Mouse (Mus musculus) Muller cell, postnatal 12 days (primary cell): ENCODE measurements around the gene Nfkbib.

Experiments used
- DNase-seq: peaks from one replicate; pipeline ENCODE4 v3.0.0-alpha.2; 2015; ENCODE audit errors: inconsistent ontology term

The Nfkbib gene

DNA sequence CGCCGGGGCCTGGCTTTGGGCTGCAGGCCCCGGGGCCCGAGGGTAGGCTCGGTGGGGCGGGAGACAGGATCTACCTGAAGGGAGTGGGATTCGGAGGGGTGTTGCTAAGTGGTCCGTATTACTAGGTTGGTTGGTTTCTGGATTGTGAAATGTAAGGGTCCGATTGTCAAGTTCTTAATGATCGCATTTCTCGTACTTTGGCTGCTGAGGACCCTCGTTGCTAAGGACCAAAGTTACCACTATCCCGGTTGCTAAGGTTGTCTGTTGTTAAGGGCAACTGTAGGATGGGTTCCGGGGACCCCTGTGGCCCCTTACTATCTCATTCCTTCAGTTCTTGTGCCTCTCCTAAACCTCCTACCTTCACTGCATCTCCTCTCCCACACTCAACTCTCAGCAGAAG, 402 bp downstream of the Nfkbib start:
- DNase-seq = peak; percentile 30

GRCm38 (mm10) chr7:28766173-28766879, 986 bp downstream of the Nfkbib start, which contains the start of gene Sirt2:
Gene Sirt2, plus strand, starts transcription at chr7:28766735.
- DNase-seq = peak; percentile 98

GRCm38 (mm10) chr7:28765211-28765610, 2.1 kb downstream of the Nfkbib start:
- DNase-seq = no peak

DNA sequence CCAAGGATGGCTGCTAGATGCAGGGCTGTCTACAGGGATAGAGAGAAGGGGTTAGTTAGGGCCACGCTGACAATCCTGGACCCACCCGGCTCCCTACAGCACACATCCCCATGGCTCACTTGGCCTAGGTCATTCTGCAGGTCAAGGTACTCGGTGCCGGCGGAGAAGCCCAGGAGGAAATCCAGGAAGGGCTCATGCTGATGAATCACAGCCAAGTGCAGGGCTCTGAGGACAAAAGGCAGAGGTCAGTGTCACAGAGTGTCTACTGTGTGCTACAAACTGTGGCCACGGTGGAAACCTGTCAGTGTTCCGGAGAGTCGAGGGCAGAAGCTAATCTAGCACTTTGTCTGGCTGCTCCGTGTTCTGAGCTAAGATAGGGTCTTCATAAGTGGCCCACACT, 5.4 kb downstream of the Nfkbib start:
- DNase-seq = no peak

DNA sequence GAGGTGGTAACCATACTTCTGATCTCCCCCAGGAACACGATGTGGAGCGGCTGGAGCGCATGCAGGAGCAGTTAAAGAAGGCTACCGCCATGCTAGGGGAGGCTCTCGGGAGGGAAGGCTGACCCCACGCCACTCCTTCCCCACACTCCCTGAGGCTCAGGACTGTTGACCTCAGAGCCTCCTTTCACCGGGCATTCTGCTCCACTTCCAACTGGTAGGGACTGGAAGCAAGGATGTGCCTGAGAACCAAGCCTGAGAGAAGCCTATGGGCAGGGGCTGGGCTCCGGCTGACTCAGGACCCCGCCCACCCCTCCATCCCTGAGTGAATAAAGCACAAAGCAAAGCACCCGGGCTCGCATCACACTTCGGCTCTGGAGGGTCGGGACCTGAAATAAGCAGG, 8.7 kb downstream of the Nfkbib start:
- no peak for DNase-seq

- no peak for DNase-seq
Measured at GRCm38 (mm10) chr7:28756079-28756478, 11.2 kb downstream of the Nfkbib start, which contains the start of gene Ccer2. Gene Ccer2, plus strand, starts transcription at chr7:28756174.

- no peak for DNase-seq
Measured at GRCm38 (mm10) chr7:28749935-28750334, 17.4 kb downstream of the Nfkbib start.

- peak; percentile 99 for DNase-seq
Measured at GRCm38 (mm10) chr7:28741709-28742438, 25.4 kb downstream of the Nfkbib start, which contains the start of the genes Mrps12 and Sars2. Gene Mrps12, minus strand, starts transcription at chr7:28741820. Gene Sars2, plus strand, starts transcription at chr7:28741992.

DNA sequence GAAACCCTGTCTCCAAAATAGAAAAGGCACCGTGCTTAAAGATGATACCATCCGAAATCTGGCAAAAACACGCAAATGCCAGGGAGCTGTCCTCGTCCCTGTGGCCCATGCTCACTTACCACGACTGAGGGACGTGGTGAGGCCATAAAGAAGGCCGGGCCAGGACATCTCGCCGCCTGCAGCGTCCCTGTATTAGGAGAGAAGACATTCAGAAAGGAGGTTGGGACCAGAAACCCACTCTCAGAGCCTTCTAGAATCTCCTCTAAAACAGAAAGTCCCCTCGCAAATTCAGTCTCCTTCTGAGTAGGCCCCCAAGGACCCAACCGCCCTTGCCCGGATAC, 26.0 kb downstream of the Nfkbib start:
- DNase-seq = no peak

- DNase-seq = no peak
Measured at GRCm38 (mm10) chr7:28740949-28741348, 26.4 kb downstream of the Nfkbib start.

GRCm38 (mm10) chr7:28739829-28740228, 27.5 kb downstream of the Nfkbib start:
- DNase-seq = no peak

DNA sequence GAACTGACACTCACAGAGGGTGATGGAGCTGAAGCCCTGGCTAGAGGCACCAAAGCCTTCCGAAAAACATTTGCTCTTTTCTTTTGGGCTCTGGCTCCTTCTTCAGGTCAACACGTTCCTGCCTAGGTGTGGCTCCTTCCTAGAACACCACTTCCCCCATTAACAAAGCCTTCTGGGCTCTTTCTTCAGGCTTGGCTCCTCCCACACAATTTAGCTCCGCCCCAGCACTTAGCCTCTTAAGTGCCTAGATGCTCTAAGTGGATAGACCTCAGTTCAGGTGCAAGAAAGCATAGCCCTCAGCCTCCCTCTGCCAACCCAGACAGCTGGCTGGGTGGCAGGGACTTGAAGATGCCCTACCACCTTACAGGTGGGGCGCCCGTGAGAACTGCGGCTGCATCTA, 31.6 kb downstream of the Nfkbib start:
- DNase-seq = no peak

- DNase-seq = no peak
Measured at GRCm38 (mm10) chr7:28733211-28733610, 34.1 kb downstream of the Nfkbib start.

GRCm38 (mm10) chr7:28732341-28733142, 34.8 kb downstream of the Nfkbib start:
- DNase-seq = peak; percentile 88

DNA sequence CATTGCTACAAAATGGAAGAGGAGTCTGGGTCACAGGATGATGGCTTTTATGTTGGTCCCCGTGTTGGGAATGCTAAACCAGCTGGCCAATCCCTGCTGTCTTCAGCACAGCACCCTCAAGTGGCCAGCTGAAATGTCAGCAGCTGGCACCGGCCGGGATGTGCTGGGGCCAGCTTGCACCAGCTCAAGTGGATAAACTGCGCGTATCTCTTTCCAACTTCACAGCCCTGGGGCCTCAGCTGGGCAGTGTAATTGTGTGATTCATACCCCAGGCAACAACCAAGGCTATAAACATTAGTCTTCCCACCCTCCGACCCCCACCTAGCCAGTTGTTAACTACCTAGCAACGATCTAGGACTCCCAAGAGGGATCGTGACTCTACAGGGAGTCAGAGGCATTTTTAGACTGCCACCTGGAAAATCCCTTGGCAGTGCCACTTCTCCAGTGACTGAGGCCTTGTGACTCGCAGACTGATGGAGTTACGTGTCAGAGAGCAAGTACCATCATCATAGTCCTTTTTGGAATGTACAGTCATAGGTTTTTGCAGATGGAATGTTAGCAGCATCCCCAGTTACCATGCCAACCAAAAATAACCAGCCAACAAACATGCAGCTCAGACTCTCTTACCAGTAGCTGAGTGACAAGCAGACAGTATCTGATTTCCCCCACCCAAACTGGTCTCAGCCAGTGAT, 39.5 kb downstream of the Nfkbib start:
- peak; percentile 79 for DNase-seq

GRCm38 (mm10) chr7:28726600-28726999, 40.7 kb downstream of the Nfkbib start:
- peak; percentile 75 for DNase-seq

GRCm38 (mm10) chr7:28724613-28725012, 42.7 kb downstream of the Nfkbib start:
- DNase-seq = no peak

- no peak for DNase-seq
Measured at GRCm38 (mm10) chr7:28722079-28722478, 45.2 kb downstream of the Nfkbib start.

DNA sequence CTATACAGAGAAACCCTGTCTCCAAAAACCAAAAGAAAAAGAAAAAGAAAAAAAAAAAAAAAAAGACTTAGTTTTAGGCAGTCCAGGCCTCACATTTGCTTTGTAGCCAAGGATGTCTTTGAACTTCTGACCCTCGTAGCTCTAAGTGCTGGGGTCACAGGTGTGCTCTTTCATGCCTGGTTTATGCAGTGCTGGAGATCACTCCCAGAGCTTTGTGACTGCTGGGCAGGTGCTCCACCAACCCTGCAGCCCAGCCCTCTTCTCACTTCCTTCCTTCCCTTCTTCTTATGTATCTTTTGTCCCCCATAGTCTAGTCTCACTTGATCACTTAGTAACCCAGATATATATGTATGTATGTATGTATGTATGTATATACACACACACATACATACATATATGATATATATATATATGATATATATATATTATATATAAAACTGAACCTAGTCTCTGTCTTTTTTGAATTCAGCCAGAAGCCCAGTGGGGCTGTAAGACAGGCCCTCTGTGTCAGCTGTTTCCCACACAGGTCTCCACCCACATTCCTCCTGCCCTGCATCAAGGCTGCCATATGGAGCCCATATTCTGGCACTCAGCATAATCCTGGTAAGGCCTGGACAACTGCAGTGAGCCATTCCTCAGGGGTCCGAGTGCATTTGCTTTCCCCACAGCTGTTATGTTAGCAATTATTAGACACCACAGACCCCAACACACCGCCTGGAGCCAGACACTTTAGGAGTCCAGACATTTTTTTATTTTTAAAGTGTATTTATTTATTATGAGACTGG, 46.4 kb downstream of the Nfkbib start:
- DNase-seq = no peak

- DNase-seq = no peak
Measured at GRCm38 (mm10) chr7:28719650-28720049, 47.7 kb downstream of the Nfkbib start.

GRCm38 (mm10) chr7:28719159-28719558, 48.2 kb downstream of the Nfkbib start:
- DNase-seq = no peak
